Mouse (Mus musculus) heart, embryonic 15.5 days (tissue): ENCODE results near the gene Zmiz1. TPM values are rescaled to one million over a fixed set of nuclear protein-coding genes. Genes with fewer than 3 reads are reported as not detected.

Source experiments
- ATAC-seq: fragments of 200-750 bp; cut with Nextera tagmentation; replicated peaks from 2 replicates; pipeline ENCODE4 v1.8.0; 2017; ENCODE audit warnings: low read depth, moderate TSS enrichment; ENCODE audit not compliant: insufficient number of reproducible peaks, insufficient read depth, low FRiP score
- H3K27ac ChIP-seq: fragments of 300-500 bp; sonication (generic); 2 replicates; pipeline ENCODE4 v1.5.1; 2015; ENCODE audit warnings: mild to moderate bottlenecking, inconsistent platforms
- H3K27me3 ChIP-seq: fragments of 300-500 bp; sonication (generic); 2 replicates; pipeline ENCODE4 v1.6.1; 2015; ENCODE audit warnings: inconsistent platforms
- H3K36me3 ChIP-seq: fragments of 300-500 bp; sonication (generic); 2 replicates; pipeline ENCODE4 v1.6.1; 2015; ENCODE audit warnings: mild to moderate bottlenecking, inconsistent platforms
- H3K4me1 ChIP-seq: fragments of 300-500 bp; sonication (generic); replicated peaks from 2 replicates; pipeline ENCODE4 v1.6.1; 2015; ENCODE audit warnings: inconsistent platforms
- H3K4me2 ChIP-seq: fragments of 300-500 bp; sonication (generic); 2 replicates; pipeline ENCODE4 v1.6.1; 2015; ENCODE audit warnings: inconsistent platforms, mild to moderate bottlenecking, moderate library complexity
- H3K4me3 ChIP-seq: fragments of 300-500 bp; sonication (generic); 2 replicates; pipeline ENCODE4 v1.5.1; 2015; ENCODE audit warnings: mild to moderate bottlenecking, inconsistent platforms
- H3K9ac ChIP-seq: fragments of 300-500 bp; sonication (generic); 2 replicates; pipeline ENCODE4 v1.6.1; 2015; ENCODE audit warnings: mild to moderate bottlenecking, inconsistent platforms
- H3K9me3 ChIP-seq: fragments of 300-500 bp; sonication (generic); replicated peaks from 2 replicates; pipeline ENCODE4 v1.6.1; 2016; ENCODE audit warnings: inconsistent platforms
- WGBS: fragments of 180-500 bp; shearing (Covaris S2); methylation state at CpG from one replicate; pipeline ENCODE4 v1.1.7; 2015; ENCODE audit warnings: mixed read lengths; 5-methylcytosine and 5-hydroxymethylcytosine counted together
- polyA plus RNA-seq: library from polyadenylated mRNA; unstranded; fragments of >200 nt; fragmentation: Nextera tagmentation; extraction: Ambion mirVana; gene quantifications from 2 replicates; pipeline ENCODE4 v1.2.1, GENCODE M21; 2015

Gene Zmiz1
- polyA plus RNA-seq, 1 experiment from 2014 or later: 22.1 TPM

DNA sequence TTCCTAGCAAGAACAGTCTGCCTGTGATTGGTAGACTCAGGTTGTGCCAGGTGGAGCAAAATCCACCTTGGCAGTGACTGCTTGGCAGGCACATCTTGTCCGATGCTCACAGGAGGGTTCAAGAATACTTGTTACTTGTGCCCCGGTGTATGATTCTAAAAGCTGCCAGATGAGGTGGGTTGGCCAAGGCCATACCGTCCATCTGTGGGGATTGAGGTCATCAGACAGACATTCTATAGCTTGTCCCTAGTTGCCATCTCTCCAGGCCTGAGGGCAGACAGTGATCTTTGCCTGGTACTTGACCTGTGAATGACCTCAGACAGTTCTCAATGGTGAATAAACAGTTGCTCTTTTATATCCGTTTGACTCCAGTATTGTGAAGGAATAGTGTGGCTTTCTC, 161.8 kb downstream of the Zmiz1 start:
- Histone ChIP-seq H3K4me1 (peaks cover 67% of the 10 kb centered on the region), H3K4me2 (no peak overlapping the region), H3K9me3 (no peaks in the 10 kb centered on the region), H3K4me3 (no peak overlapping the region), H3K36me3 (no peaks in the 10 kb centered on the region), H3K27ac (no peak overlapping the region), H3K27me3 (no peaks in the 10 kb centered on the region), H3K9ac (no peak overlapping the region)
- ATAC-seq: no peak
- WGBS: 46% methylated on average over 4 of the region's 4 CpGs

DNA sequence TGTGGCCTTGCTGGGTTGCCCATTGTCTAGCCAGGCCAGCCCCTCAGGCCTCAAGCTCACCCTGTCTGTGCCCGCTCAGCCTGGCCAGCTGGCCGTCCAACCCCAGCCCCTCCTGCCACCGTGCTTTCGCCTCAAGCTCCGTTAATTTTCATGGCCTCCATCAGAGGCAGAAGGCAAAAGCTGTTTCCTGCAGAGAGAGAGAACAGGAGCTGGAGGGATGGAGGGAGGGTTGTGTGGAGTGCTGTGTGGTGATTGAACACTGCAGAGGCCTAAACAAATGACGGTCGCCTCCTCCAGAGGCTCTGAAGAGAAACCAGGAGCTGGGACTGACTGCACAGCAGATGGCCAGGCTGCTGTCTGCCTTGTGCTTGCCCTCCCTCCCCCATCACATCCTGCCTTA, 164.7 kb downstream of the Zmiz1 start:
- H3K27me3 ChIP-seq: no peaks in the 10 kb centered on the region
- ATAC-seq: no peak
- H3K4me3 ChIP-seq: no peak overlapping the region
- H3K27ac ChIP-seq: peak overlapping the region; percentile 39; the same call in 1 of the 2 replicates
- H3K4me2 ChIP-seq: no peak overlapping the region
- no peaks in the 10 kb centered on the region; the same call in 1 of the 2 replicates for H3K36me3 ChIP-seq
- 61% methylated on average over 7 of the region's 7 CpGs for WGBS
- H3K9me3 ChIP-seq: no peaks in the 10 kb centered on the region
- H3K9ac ChIP-seq: no peak overlapping the region
- peaks cover 85% of the 10 kb centered on the region for H3K4me1 ChIP-seq

DNA sequence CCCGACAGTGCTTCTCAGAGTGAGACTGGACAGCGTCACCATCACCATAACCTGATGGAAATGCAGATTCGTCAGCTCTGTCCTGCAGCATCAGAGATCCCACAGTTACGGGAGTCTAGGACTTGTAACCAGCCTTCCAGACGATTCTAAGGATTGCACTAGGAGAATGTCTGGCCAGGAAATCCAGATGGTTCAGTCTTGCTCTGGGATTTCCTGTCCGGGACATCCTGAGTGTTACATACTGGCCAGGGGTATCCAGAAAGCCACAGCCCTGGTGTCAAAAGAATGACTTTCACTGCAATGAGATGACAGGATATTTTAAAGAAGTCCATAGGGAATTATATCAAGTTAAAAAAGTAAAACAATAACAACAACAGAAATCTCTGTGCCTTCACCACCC, 165.7 kb downstream of the Zmiz1 start:
- no peaks in the 10 kb centered on the region; the same call in 1 of the 2 replicates for H3K36me3 ChIP-seq
- H3K4me1 ChIP-seq: peaks cover 87% of the 10 kb centered on the region
- H3K9me3 ChIP-seq: no peaks in the 10 kb centered on the region
- no peak overlapping the region for H3K4me2 ChIP-seq
- ATAC-seq: no peak
- H3K27me3 ChIP-seq: no peaks in the 10 kb centered on the region
- H3K9ac ChIP-seq: no peak overlapping the region
- H3K27ac ChIP-seq: peak overlapping the region; percentile 12; the same call in 1 of the 2 replicates
- H3K4me3 ChIP-seq: no peak overlapping the region
- 45% methylated on average over 6 of the region's 6 CpGs for WGBS

GRCm38 (mm10) chr14:25627599-25628255, 168.7 kb downstream of the Zmiz1 start:
- Histone ChIP-seq H3K27ac (peak overlapping the region; percentile 95; the same call in 1 of the 2 replicates), H3K4me1 (peaks cover 94% of the 10 kb centered on the region), H3K9me3 (no peaks in the 10 kb centered on the region), H3K4me3 (no peak overlapping the region), H3K9ac (no peak overlapping the region), H3K4me2 (no peak overlapping the region), H3K27me3 (no peaks in the 10 kb centered on the region), H3K36me3 (no peaks in the 10 kb centered on the region; the same call in 1 of the 2 replicates)
- no peak for ATAC-seq
- 72% methylated on average over 3 of the region's 3 CpGs for WGBS

DNA sequence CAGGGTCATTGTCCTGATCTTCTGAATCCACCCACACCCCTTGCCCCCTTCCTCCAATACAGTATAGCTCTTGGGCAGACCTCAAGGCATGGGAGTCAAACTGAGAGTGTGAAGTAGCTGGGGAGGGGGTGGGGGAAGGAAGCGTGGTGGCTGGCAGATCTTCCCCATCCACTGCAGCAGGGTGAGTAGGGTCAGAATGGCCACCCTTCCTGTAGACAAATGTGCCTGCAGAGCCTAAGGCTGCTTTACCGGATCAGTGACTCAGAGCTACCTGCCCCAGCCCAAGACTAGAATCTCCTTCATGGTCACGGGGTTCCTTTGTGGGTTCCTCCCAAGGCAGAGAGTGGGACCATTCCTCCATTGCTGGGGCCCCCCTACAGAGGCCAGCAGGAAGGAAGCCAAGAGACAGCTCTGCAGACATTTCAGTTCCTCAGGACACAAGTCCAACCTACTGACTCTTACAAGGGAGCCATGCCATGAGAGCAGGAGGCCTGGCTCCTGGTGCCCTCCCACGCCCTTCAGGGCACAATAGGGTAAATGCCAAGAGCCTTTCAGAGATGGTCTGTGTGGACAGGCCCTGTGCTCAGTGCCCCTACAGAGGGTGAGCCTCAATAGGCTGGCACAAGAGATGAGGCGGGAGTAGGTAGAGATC, 169.6 kb downstream of the Zmiz1 start:
- Histone ChIP-seq H3K27ac (peak overlapping the region; percentile 95), H3K4me2 (no peak overlapping the region), H3K27me3 (no peaks in the 10 kb centered on the region), H3K9ac (no peak overlapping the region), H3K9me3 (no peaks in the 10 kb centered on the region), H3K4me1 (peaks cover 94% of the 10 kb centered on the region), H3K4me3 (no peak overlapping the region), H3K36me3 (no peaks in the 10 kb centered on the region; the same call in 1 of the 2 replicates)
- ATAC-seq: no peak
- WGBS: 73% methylated on average over 5 of the region's 5 CpGs

GRCm38 (mm10) chr14:25629866-25630606, 171.1 kb downstream of the Zmiz1 start:
- 0 out of 2 replicates have a peak overlapping the region, but pooled peaks have one; percentile 15 for H3K9ac ChIP-seq
- H3K4me1 ChIP-seq: peaks cover 96% of the 10 kb centered on the region
- no peaks in the 10 kb centered on the region; the same call in 1 of the 2 replicates for H3K36me3 ChIP-seq
- H3K4me2 ChIP-seq: peak overlapping the region; percentile 34
- ATAC-seq: peak; percentile 78
- WGBS: 49% methylated on average over 12 of the region's 12 CpGs
- H3K9me3 ChIP-seq: no peaks in the 10 kb centered on the region
- no peaks in the 10 kb centered on the region for H3K27me3 ChIP-seq
- H3K27ac ChIP-seq: peak overlapping the region; percentile 95
- no peak overlapping the region for H3K4me3 ChIP-seq

DNA sequence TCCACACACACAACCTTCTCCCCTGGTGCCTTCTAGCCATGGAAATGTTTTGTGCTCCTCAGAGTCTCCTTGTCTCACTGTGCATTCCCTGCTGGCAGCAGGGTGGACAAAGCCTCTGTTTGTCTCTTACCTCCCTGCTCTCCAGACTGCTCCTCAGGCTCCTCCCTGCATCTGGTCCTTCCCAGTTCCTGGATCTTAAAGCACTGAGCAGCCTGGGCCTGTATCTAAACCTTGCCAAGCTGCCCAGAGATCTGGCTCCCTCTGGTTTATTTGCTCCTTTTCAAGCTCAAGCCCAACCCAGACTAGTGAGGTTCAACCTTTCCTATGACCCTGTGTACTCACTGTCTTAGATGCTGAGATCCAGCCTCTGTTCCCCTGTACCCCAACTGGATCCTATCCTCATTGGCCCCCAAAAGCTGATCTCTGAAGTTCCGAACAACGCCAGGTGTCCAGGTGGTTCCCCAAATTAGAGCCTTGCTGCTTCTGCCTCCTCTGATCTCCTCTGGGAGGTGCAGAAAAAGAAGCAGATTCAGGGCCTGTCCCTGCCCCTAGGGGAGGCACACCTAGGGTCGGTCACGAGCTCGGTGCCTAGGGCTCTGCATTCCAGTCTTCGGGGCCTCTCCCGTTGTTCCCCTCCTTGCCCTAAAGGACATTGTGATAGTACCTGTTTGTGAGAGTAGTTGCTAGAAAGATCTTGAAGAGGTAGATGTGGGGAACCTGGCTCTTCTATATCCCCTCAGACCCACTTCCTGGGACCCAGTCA, 171.8 kb downstream of the Zmiz1 start:
- ATAC-seq: no peak
- Histone ChIP-seq H3K9me3 (no peaks in the 10 kb centered on the region), H3K4me1 (peaks cover 94% of the 10 kb centered on the region), H3K36me3 (peaks cover 2% of the 10 kb centered on the region; the same call in 1 of the 2 replicates), H3K4me2 (0 out of 2 replicates have a peak overlapping the region, but pooled peaks have one; percentile 34), H3K4me3 (no peak overlapping the region), H3K9ac (0 out of 2 replicates have a peak overlapping the region, but pooled peaks have one; percentile 15), H3K27ac (peak overlapping the region; percentile 95), H3K27me3 (no peaks in the 10 kb centered on the region)
- WGBS: 76% methylated on average over 7 of the region's 7 CpGs

GRCm38 (mm10) chr14:25631481-25631880, 172.5 kb downstream of the Zmiz1 start:
- Histone ChIP-seq H3K9ac (0 out of 2 replicates have a peak overlapping the region, but pooled peaks have one; percentile 0), H3K4me2 (no peak overlapping the region), H3K27ac (peak overlapping the region; percentile 95)

GRCm38 (mm10) chr14:25633539-25634300, 174.7 kb downstream of the Zmiz1 start:
- Histone ChIP-seq H3K4me1 (peaks cover 92% of the 10 kb centered on the region), H3K4me3 (no peak overlapping the region), H3K36me3 (peaks cover 19% of the 10 kb centered on the region), H3K9me3 (no peaks in the 10 kb centered on the region), H3K27ac (peak overlapping the region; percentile 66), H3K4me2 (no peak overlapping the region), H3K27me3 (no peaks in the 10 kb centered on the region), H3K9ac (no peak overlapping the region; the same call in 1 of the 2 replicates)
- ATAC-seq: no peak
- 57% methylated on average over 14 of the region's 14 CpGs for WGBS

More at GRCm38 (mm10) chr14:25631481-25631880, 172.5 kb downstream of the Zmiz1 start:
- Histone ChIP-seq H3K36me3 (peaks cover 5% of the 10 kb centered on the region; the same call in 1 of the 2 replicates), H3K4me3 (no peak overlapping the region), H3K9me3 (no peaks in the 10 kb centered on the region), H3K4me1 (peaks cover 94% of the 10 kb centered on the region), H3K27me3 (no peaks in the 10 kb centered on the region)
- WGBS: 71% methylated on average over 6 of the region's 6 CpGs
- ATAC-seq: no peak

GRCm38 (mm10) chr14:25634328-25634727, 175.3 kb downstream of the Zmiz1 start:
- WGBS: 16% methylated on average over 9 of the region's 9 CpGs
- Histone ChIP-seq H3K4me1 (peaks cover 91% of the 10 kb centered on the region), H3K9me3 (no peaks in the 10 kb centered on the region), H3K27ac (peak overlapping the region; percentile 66), H3K9ac (0 out of 2 replicates have a peak overlapping the region, but pooled peaks have one; percentile 26), H3K4me2 (no peak overlapping the region), H3K27me3 (no peaks in the 10 kb centered on the region), H3K4me3 (no peak overlapping the region), H3K36me3 (peaks cover 19% of the 10 kb centered on the region)
- ATAC-seq: no peak
